In genomic region chr13:107837206-107837952, GRCm38 (mm10) we compare ENCODE assay signal across 11 mouse cellular contexts.
DNase-seq lines count a peak whose midpoint lies in the region; ATAC-seq lines count a peak whose summit lies in the region.
"Had no signal": no experiment of that assay in that cellular context is flagged by ENCODE, and none has a peak within 500 bp of the region (broad histone marks: within the 10 kb centered on the region; RNA-seq: fewer than 3 reads in every experiment).

No protein-coding gene starts in this region.

- no peaks in the 10 kb centered on the region for H3K27me3 ChIP-seq in heart, embryonic 15.5 days
- H3K27me3 ChIP-seq: limb, embryonic 13.5 days had no signal

- no peak for ATAC-seq in heart, embryonic 15.5 days (replicated peaks; ENCODE audit: insufficient number of reproducible peaks, insufficient read depth, low FRiP score, low read depth)
- ATAC-seq in CD4-positive, CD25-positive, alpha-beta regulatory T cell, adult 4 months: peak; percentile 82
- peak; percentile 55 for ATAC-seq in common myeloid progenitor, adult 5-6 weeks (replicated peaks; ENCODE audit: low read depth, poor library complexity, severe bottlenecking)
- peak; percentile 44 for ATAC-seq in monocyte, adult 5-6 weeks (replicated peaks; ENCODE audit: insufficient number of reproducible peaks, low FRiP score, low TSS enrichment, poor library complexity, severe bottlenecking)

- H3K36me3 ChIP-seq in heart, embryonic 15.5 days: no peaks in the 10 kb centered on the region
- H3K36me3 ChIP-seq: limb, embryonic 13.5 days had no signal

- no peak overlapping the region for H3K4me2 ChIP-seq in heart, embryonic 15.5 days
- H3K4me2 ChIP-seq: limb, embryonic 13.5 days had no signal

- 49% methylated on average over 5 of the region's 5 CpGs for WGBS in heart, embryonic 15.5 days

- DNase-seq in heart, postnatal 4 days: no peak
- DNase-seq in left cerebral cortex, adult 11 months (ENCODE audit: low spot score): no peak
- DNase-seq in adrenal gland, adult 2 months: no peak
- DNase-seq in kidney, postnatal 14 days: no peak
- DNase-seq: adrenal gland, postnatal 25 days; gastrocnemius, postnatal 10 days had no signal

- peak overlapping the region; percentile 12; the same call in 1 of the 2 replicates for H3K27ac ChIP-seq in heart, embryonic 15.5 days
- H3K27ac ChIP-seq: limb, embryonic 13.5 days had no signal

- H3K9me3 ChIP-seq in heart, embryonic 15.5 days (replicated peaks): no peaks in the 10 kb centered on the region
- H3K9me3 ChIP-seq: limb, embryonic 13.5 days had no signal

- H3K9ac ChIP-seq in heart, embryonic 15.5 days: no peak overlapping the region
- H3K9ac ChIP-seq: limb, embryonic 13.5 days had no signal

- H3K4me3 ChIP-seq in heart, embryonic 15.5 days: no peak overlapping the region
- H3K4me3 ChIP-seq: limb, embryonic 13.5 days had no signal

- H3K4me1 ChIP-seq in heart, embryonic 15.5 days (replicated peaks): peaks cover 21% of the 10 kb centered on the region
